Mouse (Mus musculus) liver, adult 2 months (tissue): Measurements from ENCODE around the gene Srrm2. TPM values are rescaled to one million over a fixed set of nuclear protein-coding genes. Genes with fewer than 3 reads are reported as not detected.
"Not testable (repeated sequence)": the region's sequence is repeated elsewhere in the genome, so short reads cannot be mapped to it uniquely, and the experiment has no call there.

Experiments used
- DNase-seq: peaks from one replicate; pipeline ENCODE4 v3.0.0-alpha.2; 2011; ENCODE audit warnings: low read depth, low spot score; ENCODE audit errors: extremely low read depth
- H3K27ac ChIP-seq: fragments of 200-500 bp; replicated peaks from 2 replicates; pipeline ENCODE4 v1.5.1; 2012; ENCODE audit warnings: low read depth, mild to moderate bottlenecking, control low read depth, inconsistent platforms, low read length; ENCODE audit not compliant: insufficient read depth
- H3K27me3 ChIP-seq: fragments of 200-500 bp; 2 replicates; pipeline ENCODE4 v1.6.1; 2012; ENCODE audit warnings: mild to moderate bottlenecking, moderate library complexity, low read length, inconsistent platforms; ENCODE audit not compliant: control insufficient read depth, insufficient read depth
- H3K36me3 ChIP-seq: fragments of 200-500 bp; 2 replicates; pipeline ENCODE4 v1.6.1; 2012; ENCODE audit warnings: low read length, inconsistent platforms; ENCODE audit not compliant: control insufficient read depth, insufficient read depth
- H3K4me1 ChIP-seq: fragments of 200-500 bp; 2 replicates; pipeline ENCODE4 v1.6.1; 2011; ENCODE audit warnings: low read length; ENCODE audit not compliant: control insufficient read depth, insufficient read depth
- H3K4me3 ChIP-seq: fragments of 200-500 bp; 2 replicates; pipeline ENCODE4 v1.5.1; 2011; ENCODE audit warnings: low read depth, mild to moderate bottlenecking, control low read depth, low read length, moderate library complexity; ENCODE audit not compliant: insufficient read depth
- H3K79me2 ChIP-seq: fragments of 200-500 bp; 2 replicates; pipeline ENCODE4 v1.6.1; 2012; ENCODE audit warnings: inconsistent platforms, mild to moderate bottlenecking, low read length, moderate library complexity; ENCODE audit not compliant: control insufficient read depth, insufficient read depth
- H3K9ac ChIP-seq: fragments of 200-500 bp; 2 replicates; pipeline ENCODE4 v1.6.1; 2012; ENCODE audit warnings: low read depth, mild to moderate bottlenecking, control low read depth, inconsistent platforms, low read length
- CTCF ChIP-seq: fragments of 200-500 bp; IDR thresholded peaks from 2 replicates; pipeline ENCODE4 v1.5.1; 2011; ENCODE audit warnings: low read depth, low read length, control low read depth
- POLR2A ChIP-seq: fragments of 200-500 bp; IDR thresholded peaks from 2 replicates; pipeline ENCODE4 v1.6.1; 2011; ENCODE audit warnings: low read length, control low read depth; ENCODE audit not compliant: insufficient read depth; ENCODE audit errors: extremely low read depth
- WGBS: fragments of 180-500 bp; shearing (Covaris S2); methylation state at CpG from one replicate; pipeline ENCODE4 v1.1.7; 2018; 5-methylcytosine and 5-hydroxymethylcytosine counted together
- polyA plus RNA-seq: library from polyadenylated mRNA; depleted of rRNA; stranded (reverse); fragments of >200 nt; gene quantifications from 2 replicates; pipeline ENCODE4 v1.2.3, GENCODE M21; 2012
- total RNA-seq: library from RNA; depleted of rRNA; stranded (reverse); fragments of >200 nt; gene quantifications from 2 replicates; pipeline ENCODE4 v1.2.3, GENCODE M21; 2014

Srrm2 gene
- total and polyA plus RNA-seq, 2 experiments: 33.0 to 316 TPM

DNA sequence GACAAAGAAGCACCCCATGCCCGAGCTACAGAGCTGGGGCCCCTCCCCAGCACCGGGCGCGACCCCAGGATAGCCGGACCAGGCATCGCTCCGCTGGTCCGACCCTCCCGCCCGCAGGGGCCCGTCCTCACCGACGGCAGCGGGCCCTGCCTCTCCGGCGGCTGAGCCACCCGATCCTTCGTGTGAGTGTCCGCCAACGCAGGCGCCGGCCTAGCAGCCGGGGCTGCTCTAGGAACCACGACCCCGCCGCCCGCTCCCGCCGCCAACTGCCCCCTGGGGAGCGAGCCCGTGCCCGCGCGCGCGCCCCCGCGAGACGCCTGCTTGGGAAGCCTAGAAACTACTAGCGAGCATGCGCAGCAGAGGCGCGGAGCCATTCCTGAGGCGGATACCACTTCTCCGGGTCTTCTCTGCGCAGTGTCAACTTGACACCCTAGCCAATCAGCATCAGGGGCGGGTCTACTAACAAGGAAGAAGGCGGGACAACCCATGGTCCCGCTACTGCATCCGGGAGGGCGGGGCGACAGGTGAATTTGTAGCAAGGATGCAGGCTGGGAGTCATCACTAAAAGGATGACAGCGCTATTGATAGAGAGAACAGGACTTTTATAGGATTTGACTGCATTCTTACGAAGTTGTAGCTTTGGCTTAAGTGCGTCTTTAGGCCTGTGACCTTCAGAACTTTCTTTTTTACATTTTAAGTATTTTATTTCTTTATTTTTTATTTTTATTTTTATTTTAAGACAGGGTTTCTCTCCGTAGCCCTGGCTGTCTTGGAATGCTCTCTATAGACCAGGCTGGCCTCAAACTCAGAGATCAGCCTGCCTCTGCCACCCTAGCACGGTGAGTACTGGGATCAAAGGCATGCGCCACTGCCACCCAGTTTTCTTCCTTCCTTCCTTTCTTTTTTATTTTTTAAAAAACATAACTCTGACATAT lies 18.8 kb upstream of the Srrm2 start, which contains the start of gene Flywch1:
TSS of gene Flywch1 (minus strand) at position 319 of the 935 bp plus-strand sequence.
- Histone ChIP-seq H3K79me2 (no peaks in the 10 kb centered on the region), H3K4me3 (peak within 1 kb of the TSS; percentile 83), H3K4me1 (peaks cover 4% of the 10 kb centered on the region; the same call in 1 of the 2 replicates), H3K27me3 (no peaks in the 10 kb centered on the region), H3K9ac (peak within 1 kb of the TSS; percentile 90), H3K27ac (peak within 1 kb of the TSS; percentile 26), H3K36me3 (no peaks in the 10 kb centered on the region)
- DNase-seq: peak; percentile 96
- WGBS: 4% methylated on average over 58 of the region's 58 CpGs
- peak; percentile 54; the same call in 1 of the 2 replicates for TF ChIP-seq POLR2A
- TF ChIP-seq CTCF: no peak

DNA sequence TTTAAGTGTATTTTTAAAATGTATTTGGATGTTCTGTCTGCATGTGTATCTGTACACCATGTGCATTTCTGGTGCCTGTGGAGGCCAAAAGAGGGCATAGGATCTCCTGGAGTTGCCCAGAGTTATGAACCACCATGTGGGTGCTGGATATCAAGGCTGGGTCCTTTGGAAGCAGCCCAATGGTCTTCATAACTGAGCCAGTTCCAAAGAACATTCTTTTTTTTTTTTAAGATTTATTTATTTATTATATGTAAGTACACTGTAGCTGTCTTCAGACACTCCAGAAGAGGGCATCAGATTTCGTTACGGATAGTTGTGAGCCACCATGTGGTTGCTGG lies 18.1 kb upstream of the Srrm2 start:
- WGBS: 63% methylated on average over 2 of the region's 2 CpGs
- not testable (repeated sequence) for H3K4me1 ChIP-seq, H3K9ac ChIP-seq

DNA sequence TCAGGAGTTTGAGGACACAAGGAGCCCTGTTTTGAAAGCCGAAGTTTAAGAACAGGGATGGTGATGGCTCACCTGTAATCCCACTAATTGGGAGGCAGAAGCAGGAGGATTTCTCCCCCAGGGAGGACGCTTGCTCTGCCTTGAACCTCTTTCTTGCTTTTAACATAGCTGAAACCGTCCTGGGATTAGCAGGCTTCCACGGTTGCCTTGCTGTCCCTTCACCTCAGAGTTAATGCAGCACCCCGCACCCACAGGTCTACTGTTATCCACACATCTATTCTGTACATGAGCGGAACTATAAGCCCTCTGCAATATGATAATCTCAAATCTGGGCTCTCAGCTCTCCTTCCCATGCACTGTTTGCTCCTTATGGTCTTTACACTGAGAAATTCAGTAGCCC lies 16.7 kb upstream of the Srrm2 start:
- no peak for TF ChIP-seq CTCF
- TF ChIP-seq POLR2A: no peak

More for the DNA sequence above, 18.1 kb upstream of the Srrm2 start:
- H3K4me3 ChIP-seq, H3K27ac ChIP-seq, H3K27me3 ChIP-seq, DNase-seq, H3K36me3 ChIP-seq, H3K79me2 ChIP-seq: not testable (repeated sequence)

DNA sequence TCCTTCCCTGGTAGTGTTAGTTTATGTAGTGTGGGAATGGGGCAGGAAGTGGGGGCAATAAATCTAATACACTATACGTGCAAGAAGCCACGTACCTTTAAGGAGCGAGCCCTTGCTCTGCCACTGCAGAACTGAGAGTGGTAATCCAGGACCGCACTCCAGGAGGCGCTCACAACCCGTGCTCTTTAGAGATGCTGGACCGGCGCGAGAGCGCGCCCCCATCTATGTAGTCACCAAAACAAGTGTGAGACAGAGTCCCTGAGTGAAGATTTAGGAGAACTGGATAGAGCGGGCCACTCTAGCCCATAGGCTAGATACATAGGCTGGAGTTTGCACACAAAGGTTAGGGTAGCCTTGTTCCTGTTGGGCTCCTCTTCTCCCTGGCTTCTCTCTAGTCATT lies 16.2 kb upstream of the Srrm2 start:
- DNase-seq: peak; percentile 52
- H3K4me1 ChIP-seq: peaks cover 4% of the 10 kb centered on the region; the same call in 1 of the 2 replicates
- no peaks in the 10 kb centered on the region for H3K79me2 ChIP-seq
- no peaks in the 10 kb centered on the region for H3K27me3 ChIP-seq
- no peak overlapping the region for H3K4me3 ChIP-seq
- H3K36me3 ChIP-seq: no peaks in the 10 kb centered on the region
- no peak overlapping the region for H3K9ac ChIP-seq
- 3% methylated on average over 12 of the region's 12 CpGs for WGBS
- TF ChIP-seq CTCF (peak; percentile 95), POLR2A (no peak)
- no peak overlapping the region for H3K27ac ChIP-seq

More for the DNA sequence above, 16.7 kb upstream of the Srrm2 start:
- no peak for DNase-seq
- H3K36me3 ChIP-seq: no peaks in the 10 kb centered on the region
- H3K9ac ChIP-seq: no peak overlapping the region
- H3K27me3 ChIP-seq: no peaks in the 10 kb centered on the region
- WGBS: 70% methylated on average over 6 of the region's 6 CpGs
- H3K27ac ChIP-seq: no peak overlapping the region
- H3K4me1 ChIP-seq: peaks cover 4% of the 10 kb centered on the region; the same call in 1 of the 2 replicates
- H3K4me3 ChIP-seq: no peak overlapping the region
- H3K79me2 ChIP-seq: no peaks in the 10 kb centered on the region

DNA sequence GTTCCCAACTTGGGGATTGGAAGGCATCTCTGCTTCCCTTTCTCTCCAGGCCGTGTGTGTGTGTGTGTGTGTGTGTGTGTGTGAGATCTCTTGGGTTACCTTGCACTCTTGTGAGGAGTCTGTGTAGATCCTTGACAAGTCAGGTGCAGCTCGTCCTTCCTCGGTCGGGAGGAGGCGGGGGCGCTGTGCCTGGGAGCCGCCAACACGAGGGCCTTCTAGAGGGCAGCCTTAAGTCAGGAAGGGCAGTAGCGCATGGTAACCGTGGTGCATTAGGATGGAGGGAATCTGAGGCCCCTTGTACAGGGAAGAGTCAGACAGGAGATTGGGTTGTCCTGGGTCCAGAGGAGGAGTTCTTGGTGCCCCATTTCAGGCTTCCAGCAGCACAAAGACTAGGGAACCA lies 14.1 kb upstream of the Srrm2 start:
- Histone ChIP-seq H3K9ac (no peak overlapping the region), H3K36me3 (no peaks in the 10 kb centered on the region), H3K27ac (no peak overlapping the region), H3K27me3 (no peaks in the 10 kb centered on the region), H3K79me2 (no peaks in the 10 kb centered on the region), H3K4me3 (no peak overlapping the region), H3K4me1 (no peaks in the 10 kb centered on the region)
- TF ChIP-seq POLR2A (no peak), CTCF (no peak)
- WGBS: 91% methylated on average over 10 of the region's 10 CpGs
- DNase-seq: no peak

DNA sequence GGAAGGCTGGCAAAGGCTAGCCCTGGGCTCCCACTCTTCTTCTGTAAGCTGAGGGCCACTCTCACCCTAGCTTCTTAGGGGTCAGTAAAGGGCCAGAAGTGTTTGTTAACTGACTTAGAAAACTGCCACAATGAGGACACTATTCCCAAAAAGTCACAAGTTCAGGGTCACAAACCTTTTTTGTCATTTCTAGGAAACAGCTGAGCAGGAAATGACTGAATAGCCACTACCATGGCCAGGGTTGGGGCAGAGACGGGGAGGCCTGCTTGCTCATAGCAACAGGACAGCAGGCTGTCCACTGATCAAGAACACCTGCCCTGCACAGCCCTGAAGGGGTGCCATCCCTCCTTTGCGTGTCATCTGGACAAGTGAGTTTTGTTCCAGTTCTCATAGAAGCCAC lies 13.2 kb upstream of the Srrm2 start:
- Histone ChIP-seq H3K27me3 (no peaks in the 10 kb centered on the region), H3K9ac (no peak overlapping the region), H3K36me3 (no peaks in the 10 kb centered on the region), H3K4me3 (no peak overlapping the region), H3K27ac (no peak overlapping the region), H3K79me2 (no peaks in the 10 kb centered on the region), H3K4me1 (no peaks in the 10 kb centered on the region)
- WGBS: 69% methylated on average over 2 of the region's 2 CpGs
- DNase-seq: no peak
- no peak for TF ChIP-seq POLR2A
- TF ChIP-seq CTCF: no peak
